Mouse (Mus musculus): ENCODE results near the gene Rpl13.

GRCm38 (mm10) chr8:123131041-123131440, 28.9 kb downstream of the Rpl13 start:
- TF ChIP-seq CTCF (IDR thresholded peaks at IDR 0.05; ENCODE audit: low read depth) (no peak), EP300 (IDR thresholded peaks at IDR 0.05; ENCODE audit: low read depth) (no peak)

All from liver, postnatal 0 days (tissue).